Mouse (Mus musculus): ENCODE measurements around the gene Gm20388.

- TF ChIP-seq TAL1 (IDR thresholded peaks at IDR 0.05; ENCODE audit: low read length) (no peak), GATA1 (IDR thresholded peaks at IDR 0.05; ENCODE audit: low read length) (no peak)
These were observed 621.3 kb downstream of the Gm20388 start for GRCm38 (mm10) chr8:120531775-120532516.

All from erythroblast, embryonic 14.5 days (primary cell).